Mouse (Mus musculus) c-Kit-positive CD71-positive TER-119-negative erythroid progenitor cells, embryonic 14.5 days (primary cell): Measurements from ENCODE around the gene Scn1b.

ENCODE experiments used
- DNase-seq: peaks from one replicate; pipeline ENCODE4 v3.0.0-alpha.2; 2013; ENCODE audit warnings: low read depth

Scn1b gene

GRCm38 (mm10) chr7:31084140-31084539 is 42.7 kb downstream of the Scn1b start:
- no peak for DNase-seq

GRCm38 (mm10) chr7:31082831-31083588 is 43.8 kb downstream of the Scn1b start:
- no peak for DNase-seq

GRCm38 (mm10) chr7:31082106-31082505 is 44.7 kb downstream of the Scn1b start:
- no peak for DNase-seq

DNA sequence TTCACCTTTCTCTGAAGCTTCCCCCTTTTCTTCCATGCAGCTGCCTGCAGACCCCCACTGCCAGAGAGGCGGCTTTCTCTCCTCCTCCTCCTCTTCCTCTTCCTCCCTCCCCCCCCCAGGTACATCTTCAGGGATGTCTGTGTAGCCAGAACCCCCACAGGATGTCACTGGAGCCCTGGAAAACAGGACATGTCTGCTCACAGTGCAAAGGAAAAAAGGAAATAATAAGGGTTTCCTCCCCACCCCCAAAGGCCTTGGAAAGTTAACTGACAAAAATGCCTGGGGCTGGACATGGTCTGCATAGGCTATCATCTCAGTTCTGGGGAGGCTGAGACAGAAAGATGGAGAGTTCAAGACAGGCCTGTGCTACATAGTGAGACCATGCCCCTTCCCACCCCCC is 45.7 kb downstream of the Scn1b start:
- no peak for DNase-seq

- no peak for DNase-seq
These were observed 46.2 kb downstream of the Scn1b start for GRCm38 (mm10) chr7:31080611-31081010.

GRCm38 (mm10) chr7:31079670-31080069 is 47.1 kb downstream of the Scn1b start:
- no peak for DNase-seq

DNA sequence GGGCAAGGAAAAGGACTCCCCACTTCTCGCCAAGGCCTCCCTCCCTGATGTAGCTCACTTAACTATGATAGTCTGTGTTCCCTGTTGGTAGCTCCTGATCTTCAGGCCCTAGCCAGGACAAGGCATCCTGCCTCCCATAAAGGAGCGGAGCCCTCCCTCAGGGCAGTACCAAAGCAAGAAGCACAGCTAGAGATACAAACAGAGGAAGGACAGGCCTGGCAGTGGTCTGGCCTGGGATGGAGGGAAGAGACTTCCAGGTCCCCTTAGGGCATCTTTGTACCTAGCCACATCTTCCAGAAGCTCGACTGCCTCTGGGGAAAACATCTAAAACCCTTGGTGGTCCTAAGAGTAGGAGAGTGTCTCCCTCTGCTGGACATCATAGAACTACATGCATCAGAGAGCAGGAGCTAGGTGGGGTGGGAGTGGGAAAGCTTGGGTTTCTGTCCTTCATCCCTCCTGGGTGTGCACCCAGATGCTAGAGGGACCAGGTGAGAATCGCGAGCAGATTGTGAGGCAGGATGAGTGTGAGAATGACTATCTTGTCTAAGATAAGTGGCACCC is 48.8 kb downstream of the Scn1b start:
- no peak for DNase-seq

- DNase-seq: no peak
These were observed 49.3 kb downstream of the Scn1b start for GRCm38 (mm10) chr7:31077470-31077869.

GRCm38 (mm10) chr7:31076492-31076891 is 50.3 kb downstream of the Scn1b start, which contains the start of gene Fxyd3:
Gene Fxyd3 (minus strand): TSS chr7:31076704.
- no peak for DNase-seq

DNA sequence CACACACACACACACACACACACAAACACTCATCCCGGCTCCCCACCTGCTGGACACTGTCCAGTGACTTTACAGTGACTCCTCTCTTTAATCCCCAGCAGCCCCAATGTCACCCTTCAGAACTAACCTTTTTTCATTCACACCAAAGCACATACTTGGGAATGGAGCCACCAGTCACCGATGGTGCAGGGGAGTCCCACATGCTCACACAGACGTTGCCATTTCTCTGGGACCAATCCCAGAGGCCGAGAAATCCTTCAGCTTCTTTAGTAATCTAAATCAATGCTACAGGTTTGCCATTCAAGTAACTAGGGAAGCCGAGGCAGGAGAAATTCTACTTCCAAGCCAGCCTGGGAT is 52.1 kb downstream of the Scn1b start:
- no peak for DNase-seq

DNA sequence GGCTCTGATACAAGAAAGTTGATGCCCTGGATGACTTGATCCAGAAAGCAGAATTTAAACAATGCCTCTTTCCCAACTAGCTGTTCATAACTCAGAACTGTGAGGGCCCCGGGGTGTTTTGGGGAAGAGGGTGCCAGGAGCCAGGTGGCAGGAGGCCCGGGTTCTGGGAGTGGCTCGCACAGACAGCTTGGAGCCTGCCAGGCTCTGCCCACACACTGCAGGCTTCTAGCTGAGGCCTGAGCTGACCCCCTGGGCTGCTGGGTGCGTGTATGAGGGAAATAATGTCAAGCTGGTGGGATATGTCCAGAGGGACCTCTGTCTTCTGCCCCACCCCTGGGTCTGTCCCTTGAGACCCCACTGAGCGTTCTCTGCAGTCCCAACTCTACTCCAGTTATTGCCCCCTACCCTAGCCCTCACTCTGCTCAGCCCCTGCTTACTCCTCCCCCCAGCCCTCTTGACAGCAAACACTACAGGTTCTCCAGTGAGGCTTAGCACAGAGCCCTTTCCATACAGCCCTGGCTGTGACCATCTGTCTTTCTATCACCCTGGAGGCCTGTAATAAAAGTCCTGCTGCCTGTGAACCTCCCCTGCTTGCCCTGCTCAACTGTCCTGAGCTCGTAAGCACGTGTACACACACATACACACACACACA is 52.6 kb downstream of the Scn1b start:
- no peak for DNase-seq

DNA sequence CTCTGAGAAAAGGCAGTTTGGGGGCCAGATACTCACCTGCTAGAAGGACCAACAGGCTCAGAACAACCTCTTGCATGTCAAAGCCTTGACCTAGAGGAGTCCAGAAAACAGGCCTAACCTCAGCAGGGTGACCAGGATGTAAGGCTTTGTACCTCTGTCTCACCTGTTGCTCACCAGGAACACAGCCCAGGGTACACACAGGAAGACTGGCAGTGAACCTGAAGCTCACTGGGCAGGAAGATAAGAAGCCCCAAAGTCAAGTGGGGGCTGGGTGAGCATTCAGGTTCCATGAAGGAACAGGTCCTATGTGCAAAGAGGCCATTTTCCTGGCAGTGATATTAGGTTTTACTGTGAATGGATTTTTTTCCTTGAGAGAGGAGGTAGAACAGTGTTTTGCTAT is 53.3 kb downstream of the Scn1b start:
- DNase-seq: no peak

- DNase-seq: no peak
These were observed 54.5 kb downstream of the Scn1b start for GRCm38 (mm10) chr7:31072326-31072725.

- no peak for DNase-seq
These were observed 56.5 kb downstream of the Scn1b start for GRCm38 (mm10) chr7:31070324-31070723.

- DNase-seq: no peak
These were observed 57.3 kb downstream of the Scn1b start for GRCm38 (mm10) chr7:31069491-31069890.

- no peak for DNase-seq
These were observed 59.0 kb downstream of the Scn1b start for GRCm38 (mm10) chr7:31067836-31068235.
